Mouse (Mus musculus): ENCODE measurements around the gene Aaed1.

GRCm38 (mm10) chr13:64299069-64299468 is 13.4 kb downstream of the Aaed1 start:
- no peak for TF ChIP-seq CTCF (IDR thresholded peaks at IDR 0.05; ENCODE audit: control insufficient read depth, insufficient read depth, insufficient read length)
- no peak for TF ChIP-seq USF1 (IDR thresholded peaks at IDR 0.05; ENCODE audit: low read depth)
- TF ChIP-seq MAX (IDR thresholded peaks at IDR 0.05), result no peak
- TF ChIP-seq MYOD1 (IDR thresholded peaks at IDR 0.05; ENCODE audit: control insufficient read depth, insufficient read length, low read depth), result no peak

All from C2C12 (cell line).